Mouse (Mus musculus) v-Abl transformed pro-B cells (cell line): ENCODE results near the gene Prrc2a.

ENCODE experiments used
- in situ Hi-C, 2 experiments: fragments of 400-800 bp; cut with MboI; formaldehyde crosslinking; loops; one replicate each; pipeline ENCODE4 v1.15.1; 2025; ENCODE audit not compliant: unreplicated experiment in 2 of 2

The Prrc2a gene

GRCm38 (mm10) chr17:35164568-35165450 is at the start of gene Prrc2a:
TSS of gene Prrc2a (minus strand) at chr17:35164897.
- in situ Hi-C loops, result no loop called here

- in situ Hi-C loops, result no loop called here
These were observed 48.4 kb upstream of the Prrc2a start for GRCm38 (mm10) chr17:35213071-35213470.

GRCm38 (mm10) chr17:35210593-35210992 is 45.9 kb upstream of the Prrc2a start:
- in situ Hi-C loops, result no loop called here

GRCm38 (mm10) chr17:35209785-35210535 is 45.3 kb upstream of the Prrc2a start:
- in situ Hi-C loops, result no loop called here

GRCm38 (mm10) chr17:35205380-35205769 is 40.7 kb upstream of the Prrc2a start:
- in situ Hi-C loops, result no loop called here

GRCm38 (mm10) chr17:35204494-35205379 is 40.0 kb upstream of the Prrc2a start, which contains the start of gene Lta:
TSS of gene Lta (minus strand) at chr17:35205351.
- in situ Hi-C loops, result no loop called here

- in situ Hi-C loops, result no loop called here
These were observed 37.7 kb upstream of the Prrc2a start for GRCm38 (mm10) chr17:35202442-35202841.

- in situ Hi-C loops, result no loop called here
These were observed 37.1 kb upstream of the Prrc2a start, which contains the start of gene Tnf for GRCm38 (mm10) chr17:35201787-35202186. TSS of gene Tnf (minus strand) at chr17:35202007.

GRCm38 (mm10) chr17:35201128-35201527 is 36.4 kb upstream of the Prrc2a start:
- in situ Hi-C loops, result no loop called here

GRCm38 (mm10) chr17:35200398-35200797 is 35.7 kb upstream of the Prrc2a start:
- in situ Hi-C loops, result no loop called here

GRCm38 (mm10) chr17:35198946-35199345 is 34.2 kb upstream of the Prrc2a start:
- in situ Hi-C loops, result no loop called here

GRCm38 (mm10) chr17:35198029-35198428 is 33.3 kb upstream of the Prrc2a start:
- in situ Hi-C loops, result no loop called here

- in situ Hi-C loops, result no loop called here
These were observed 32.4 kb upstream of the Prrc2a start for GRCm38 (mm10) chr17:35197126-35197525.

GRCm38 (mm10) chr17:35196321-35196641 is 31.6 kb upstream of the Prrc2a start:
- in situ Hi-C loops, result no loop called here

- in situ Hi-C loops, result no loop called here
These were observed 31.1 kb upstream of the Prrc2a start for GRCm38 (mm10) chr17:35195631-35196320.

GRCm38 (mm10) chr17:35194844-35195630 is 30.3 kb upstream of the Prrc2a start:
- in situ Hi-C loops, result no loop called here

GRCm38 (mm10) chr17:35193881-35194843 is 29.5 kb upstream of the Prrc2a start, which contains the start of gene Ltb:
TSS of gene Ltb (plus strand) at chr17:35194439.
- in situ Hi-C loops, result no loop called here

GRCm38 (mm10) chr17:35192924-35193323 is 28.2 kb upstream of the Prrc2a start:
- in situ Hi-C loops, result no loop called here
